Mouse (Mus musculus) myocyte (in vitro differentiated cells): Measurements from ENCODE around the gene Wdr18. TPM values are rescaled to one million over a fixed set of nuclear protein-coding genes. Genes with fewer than 3 reads are reported as not detected.
A peak's percentile ranks its signal among the peaks of the same experiment; 100 is the strongest.
"Not testable (repeated sequence)": the region's sequence is repeated elsewhere in the genome, so short reads cannot be mapped to it uniquely, and the experiment has no call there.

Experiments
- H3K27me3 ChIP-seq: one replicate; pipeline ENCODE4 v1.6.1; 2011; ENCODE audit not compliant: control insufficient read depth, insufficient read depth, insufficient read length
- H3K36me3 ChIP-seq: one replicate; pipeline ENCODE4 v1.6.1; 2011; ENCODE audit not compliant: control insufficient read depth, insufficient read depth
- H3K4me2 ChIP-seq: one replicate; pipeline ENCODE4 v1.6.1; 2011; ENCODE audit warnings: low read depth, control low read depth
- H3K4me3 ChIP-seq: one replicate; pipeline ENCODE4 v1.5.1; 2011; ENCODE audit warnings: mild to moderate bottlenecking, control low read depth, moderate library complexity
- H3K79me2 ChIP-seq: one replicate; pipeline ENCODE4 v1.6.1; 2011; ENCODE audit not compliant: control insufficient read depth, insufficient read depth
- H3ac ChIP-seq: one replicate; pipeline ENCODE4 v1.6.1; 2011; ENCODE audit not compliant: control insufficient read depth, insufficient read length
- CEBPB ChIP-seq: IDR thresholded peaks from 2 replicates; pipeline ENCODE4 v1.6.1; 2011; ENCODE audit warnings: mild to moderate bottlenecking, moderate library complexity; ENCODE audit not compliant: poor library complexity, insufficient read depth, severe bottlenecking
- E2F4 ChIP-seq: IDR thresholded peaks from one replicate; pipeline ENCODE4 v1.6.1; 2011; ENCODE audit warnings: mild to moderate bottlenecking, control low read depth, moderate library complexity; ENCODE audit not compliant: insufficient read depth
- MAX ChIP-seq: IDR thresholded peaks from one replicate; pipeline ENCODE4 v1.6.1; 2011; ENCODE audit warnings: low read depth, mild to moderate bottlenecking, control low read depth
- MYOD1 ChIP-seq, 3 experiments: IDR thresholded peaks; one replicate each; pipeline ENCODE4 v1.6.1; 2011; ENCODE audit warnings: control low read depth in 2 of 3, low read depth in 2 of 3, mild to moderate bottlenecking in 2 of 3, moderate library complexity in 1 of 3; ENCODE audit not compliant: insufficient read length in 2 of 3, control insufficient read depth in 1 of 3
- MYOG ChIP-seq, 3 experiments: IDR thresholded peaks; one replicate each; pipeline ENCODE4 v1.6.1; 2011; ENCODE audit warnings: control low read depth in 2 of 3, low read depth in 2 of 3, mild to moderate bottlenecking in 2 of 3; ENCODE audit not compliant: insufficient read length in 2 of 3, control insufficient read depth in 1 of 3, insufficient read depth in 1 of 3
- POLR2A ChIP-seq: IDR thresholded peaks from one replicate; pipeline ENCODE4 v1.6.1; 2011; ENCODE audit warnings: low read depth, mild to moderate bottlenecking, control low read depth, moderate library complexity; ENCODE audit not compliant: insufficient read length
- POLR2AphosphoS2 ChIP-seq: IDR thresholded peaks from one replicate; pipeline ENCODE4 v1.6.1; 2011; ENCODE audit warnings: low read depth, control low read depth; ENCODE audit not compliant: insufficient read length
- REST ChIP-seq: IDR thresholded peaks from one replicate; pipeline ENCODE4 v1.6.1; 2011; ENCODE audit warnings: mild to moderate bottlenecking, control low read depth, moderate library complexity; ENCODE audit not compliant: insufficient read depth, insufficient read length
- SRF ChIP-seq: IDR thresholded peaks from one replicate; pipeline ENCODE4 v1.6.1; 2011; ENCODE audit warnings: low read depth; ENCODE audit not compliant: control insufficient read depth, insufficient read length
- TCF12 ChIP-seq: IDR thresholded peaks from one replicate; pipeline ENCODE4 v1.6.1; 2011; ENCODE audit warnings: mild to moderate bottlenecking, control low read depth; ENCODE audit not compliant: poor library complexity, insufficient read depth, severe bottlenecking
- TCF3 ChIP-seq: IDR thresholded peaks from one replicate; pipeline ENCODE4 v1.6.1; 2011; ENCODE audit warnings: low read depth, control low read depth; ENCODE audit not compliant: insufficient read length
- USF1 ChIP-seq: IDR thresholded peaks from one replicate; pipeline ENCODE4 v1.6.1; 2011; ENCODE audit warnings: low read depth, mild to moderate bottlenecking, control low read depth, moderate library complexity
- polyA plus RNA-seq: library from polyadenylated mRNA; unstranded; fragments of >200 nt; fragmentation: generic; extraction: Trizol; gene quantifications from one replicate; pipeline ENCODE4 v1.2.1, GENCODE M21; 2012; ENCODE audit warnings: missing spikeins

Gene Wdr18
- polyA plus RNA-seq, 1 experiment, result 35.1 TPM

GRCm38 (mm10) chr10:79950661-79951060, 9.3 kb upstream of the Wdr18 start:
- Histone ChIP-seq H3K36me3 (peaks cover 10% of the 10 kb centered on the region), H3K27me3 (no peaks in the 10 kb centered on the region), H3K4me2 (peak overlapping the region; percentile 13), H3ac (no peak overlapping the region), H3K79me2 (no peaks in the 10 kb centered on the region), H3K4me3 (no peak overlapping the region)
- no peak for TF ChIP-seq TCF12
- peak in 1 of 3 experiments; percentile 51 for TF ChIP-seq MYOD1 (IDR thresholded peaks at IDR 0.05; ENCODE audit: control insufficient read depth in 1 of 3, insufficient read length in 2 of 3, low read depth in 2 of 3)

- H3K4me3 ChIP-seq, result no peak overlapping the region
- no peaks in the 10 kb centered on the region for H3K79me2 ChIP-seq
- H3ac ChIP-seq, result no peak overlapping the region
- H3K27me3 ChIP-seq, result peaks cover 4% of the 10 kb centered on the region
- peaks cover 8% of the 10 kb centered on the region for H3K36me3 ChIP-seq
- TF ChIP-seq MYOG (IDR thresholded peaks at IDR 0.05; ENCODE audit: control insufficient read depth in 1 of 3, insufficient read depth in 1 of 3, insufficient read length in 2 of 3, low read depth in 2 of 3) (no peak), E2F4 (no peak), MAX (no peak), POLR2A (no peak), USF1 (no peak), CEBPB (no peak), TCF12 (no peak), MYOD1 (IDR thresholded peaks at IDR 0.05; ENCODE audit: control insufficient read depth in 1 of 3, insufficient read length in 2 of 3, low read depth in 2 of 3) (no peak), POLR2AphosphoS2 (no peak)
- H3K4me2 ChIP-seq, result no peak overlapping the region
These were observed 6.0 kb upstream of the Wdr18 start for GRCm38 (mm10) chr10:79953946-79954345.

DNA sequence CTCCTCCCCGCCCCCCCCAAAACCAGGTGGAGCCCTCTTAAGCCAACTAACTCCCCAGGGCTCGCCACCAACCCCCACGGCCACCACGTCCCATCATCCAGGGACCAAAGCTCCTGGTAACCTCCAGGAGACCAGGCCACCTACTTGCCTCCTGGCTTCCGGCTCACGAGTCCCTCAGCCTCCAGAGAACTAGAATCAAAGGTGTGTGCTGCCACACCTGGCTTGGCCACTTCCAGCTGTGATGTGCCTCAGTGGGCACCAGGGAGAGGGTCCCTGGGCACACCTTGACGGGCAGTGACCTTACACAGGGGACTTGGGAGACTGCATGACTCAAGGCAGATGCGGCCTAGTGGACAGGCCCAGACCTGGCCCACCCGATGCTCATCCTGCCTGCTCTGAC, 4.3 kb upstream of the Wdr18 start:
- H3K36me3 ChIP-seq, result peaks cover 6% of the 10 kb centered on the region
- H3ac ChIP-seq, result no peak overlapping the region
- H3K79me2 ChIP-seq, result peaks cover 5% of the 10 kb centered on the region
- no peak overlapping the region for H3K4me2 ChIP-seq
- TF ChIP-seq TCF12 (no peak), E2F4 (no peak), USF1 (no peak), SRF (no peak), TCF3 (no peak), REST (no peak), POLR2AphosphoS2 (no peak), CEBPB (no peak), MYOG (IDR thresholded peaks at IDR 0.05; ENCODE audit: control insufficient read depth in 1 of 3, insufficient read depth in 1 of 3, insufficient read length in 2 of 3, low read depth in 2 of 3) (no peak), MYOD1 (IDR thresholded peaks at IDR 0.05; ENCODE audit: control insufficient read depth in 1 of 3, insufficient read length in 2 of 3, low read depth in 2 of 3) (no peak), POLR2A (no peak), MAX (no peak)
- H3K27me3 ChIP-seq, result peaks cover 4% of the 10 kb centered on the region
- no peak overlapping the region for H3K4me3 ChIP-seq

GRCm38 (mm10) chr10:79956643-79957154, 3.3 kb upstream of the Wdr18 start:
- Histone ChIP-seq H3ac (no peak overlapping the region), H3K4me2 (no peak overlapping the region), H3K27me3 (peaks cover 4% of the 10 kb centered on the region), H3K36me3 (peaks cover 6% of the 10 kb centered on the region), H3K79me2 (peaks cover 13% of the 10 kb centered on the region), H3K4me3 (no peak overlapping the region)
- TF ChIP-seq TCF12 (no peak), MYOD1 (IDR thresholded peaks at IDR 0.05; ENCODE audit: control insufficient read depth in 1 of 3, insufficient read length in 2 of 3, low read depth in 2 of 3) (no peak), TCF3 (no peak), POLR2A (no peak), MYOG (IDR thresholded peaks at IDR 0.05; ENCODE audit: control insufficient read depth in 1 of 3, insufficient read depth in 1 of 3, insufficient read length in 2 of 3, low read depth in 2 of 3) (no peak), E2F4 (no peak), CEBPB (no peak), USF1 (no peak), POLR2AphosphoS2 (no peak), MAX (no peak), REST (no peak), SRF (no peak)

DNA sequence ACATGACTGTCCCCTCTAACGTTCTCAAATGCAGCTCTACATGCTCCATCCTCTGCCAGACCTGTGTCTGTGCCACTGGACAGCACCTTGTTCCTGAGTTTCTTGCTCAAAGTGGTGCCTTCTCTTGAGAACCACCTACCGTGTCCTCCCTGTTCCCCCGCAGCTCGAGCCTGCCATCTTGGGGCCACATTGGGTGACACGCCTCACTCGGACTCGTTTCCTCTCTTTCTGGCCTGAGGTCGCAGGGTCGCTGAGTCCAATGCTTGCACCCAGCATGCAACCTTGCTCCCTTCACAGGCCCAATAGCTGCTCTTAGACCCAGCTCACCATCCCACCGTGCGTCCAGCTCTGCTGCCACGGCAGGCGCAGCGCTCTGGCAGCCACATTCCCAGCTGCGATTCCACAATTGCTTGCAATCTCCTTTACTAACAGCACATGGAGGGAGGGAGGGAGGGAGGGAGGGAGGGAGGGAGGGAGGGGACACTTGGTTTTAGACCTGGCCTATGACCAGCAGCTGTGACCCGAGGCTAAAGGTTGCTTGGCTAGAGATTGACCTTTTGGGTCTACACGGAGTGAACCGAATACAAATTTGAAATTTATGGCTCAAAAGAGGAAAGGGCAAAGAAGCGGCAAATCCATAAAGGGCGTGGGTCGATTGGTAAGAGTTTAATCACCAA, 1.7 kb upstream of the Wdr18 start:
- Histone ChIP-seq H3K36me3 (no peaks in the 10 kb centered on the region), H3K4me2 (peak overlapping the region; percentile 28), H3K79me2 (peaks cover 13% of the 10 kb centered on the region), H3ac (no peak overlapping the region), H3K27me3 (peaks cover 4% of the 10 kb centered on the region), H3K4me3 (no peak overlapping the region)
- TF ChIP-seq MAX (no peak), TCF3 (no peak), CEBPB (no peak), MYOD1 (IDR thresholded peaks at IDR 0.05; ENCODE audit: control insufficient read depth in 1 of 3, insufficient read length in 2 of 3, low read depth in 2 of 3) (no peak), E2F4 (no peak), TCF12 (no peak), MYOG (IDR thresholded peaks at IDR 0.05; ENCODE audit: control insufficient read depth in 1 of 3, insufficient read depth in 1 of 3, insufficient read length in 2 of 3, low read depth in 2 of 3) (no peak), USF1 (no peak), POLR2AphosphoS2 (no peak), POLR2A (no peak), REST (no peak), SRF (no peak)

- H3K27me3 ChIP-seq, H3K36me3 ChIP-seq: not testable (repeated sequence)
- Histone ChIP-seq H3K4me2 (peak overlapping the region; percentile 74), H3K4me3 (peak overlapping the region; percentile 55), H3ac (peak overlapping the region; percentile 60), H3K79me2 (peaks cover 13% of the 10 kb centered on the region)
These were observed 540 bp upstream of the Wdr18 start for GRCm38 (mm10) chr10:79959412-79959811.
